In genomic region chr17:84644292-84645050, GRCm38 (mm10) we compare ENCODE assay signal across 20 mouse cellular contexts. TPM values are rescaled to one million over a fixed set of nuclear protein-coding genes. Genes with fewer than 3 reads are reported as not detected.
DNase-seq lines count a peak whose midpoint lies in the region; ATAC-seq lines count a peak whose summit lies in the region.
"Had no signal": no experiment of that assay in that cellular context is flagged by ENCODE, and none has a peak within 500 bp of the region (broad histone marks: within the 10 kb centered on the region; RNA-seq: fewer than 3 reads in every experiment).

No protein-coding gene starts in this region.

- H3K4me2 ChIP-seq in hindbrain, embryonic 13.5 days, result no peak overlapping the region
- H3K4me2 ChIP-seq in hindbrain, embryonic 16.5 days (ENCODE audit: low read length), result no peak overlapping the region
- no peak overlapping the region for H3K4me2 ChIP-seq in midbrain, embryonic 12.5 days (replicated peaks)
- H3K4me2 ChIP-seq: forebrain, embryonic 13.5 days; hindbrain, embryonic 14.5 days; limb, embryonic 15.5 days had no signal

- DNase-seq in MEL-GATA-1-ER (ENCODE audit: extremely low read depth, low read depth), result peak; percentile 38
- peak; percentile 32 for DNase-seq in embryo, embryonic 9.5 days (ENCODE audit: extremely low spot score)
- no peak for DNase-seq in right cerebral cortex, adult 2 months (ENCODE audit: low spot score in 2 of 2)
- DNase-seq: cerebellum, adult 11-12 months; gastrocnemius, adult 2 months; kidney, postnatal 14 days; lung, adult 2 months; right cerebral cortex, postnatal 4 days; thymus, postnatal 25 days had no signal

- H3K9me3 ChIP-seq in hindbrain, embryonic 13.5 days, result no peaks in the 10 kb centered on the region
- no peaks in the 10 kb centered on the region for H3K9me3 ChIP-seq in hindbrain, embryonic 16.5 days (ENCODE audit: control insufficient read depth, low read length)
- H3K9me3 ChIP-seq in midbrain, embryonic 12.5 days, result no peaks in the 10 kb centered on the region
- H3K9me3 ChIP-seq: forebrain, embryonic 13.5 days; limb, embryonic 15.5 days had no signal

- no peak overlapping the region for H3K4me3 ChIP-seq in hindbrain, embryonic 13.5 days
- no peak overlapping the region for H3K4me3 ChIP-seq in hindbrain, embryonic 16.5 days (ENCODE audit: low read length)
- no peak overlapping the region for H3K4me3 ChIP-seq in midbrain, embryonic 12.5 days
- H3K4me3 ChIP-seq: forebrain, embryonic 13.5 days; gastrocnemius, adult 2 months; limb, embryonic 15.5 days had no signal

- H3K27me3 ChIP-seq in hindbrain, embryonic 13.5 days, result no peaks in the 10 kb centered on the region
- no peaks in the 10 kb centered on the region for H3K27me3 ChIP-seq in hindbrain, embryonic 16.5 days (replicated peaks; ENCODE audit: control insufficient read depth, insufficient read depth, low read length)
- H3K27me3 ChIP-seq in midbrain, embryonic 12.5 days, result no peaks in the 10 kb centered on the region
- H3K27me3 ChIP-seq: CH12.LX; forebrain, embryonic 13.5 days; limb, embryonic 15.5 days; Patski had no signal

- H3K4me1 ChIP-seq in hindbrain, embryonic 13.5 days (replicated peaks), result no peaks in the 10 kb centered on the region
- H3K4me1 ChIP-seq in hindbrain, embryonic 16.5 days (ENCODE audit: control insufficient read depth, insufficient read depth, low read depth, low read length), result no peaks in the 10 kb centered on the region
- H3K4me1 ChIP-seq in midbrain, embryonic 12.5 days, result peaks cover 21% of the 10 kb centered on the region

- no peak overlapping the region for H3K27ac ChIP-seq in hindbrain, embryonic 13.5 days
- no peak overlapping the region for H3K27ac ChIP-seq in hindbrain, embryonic 16.5 days (ENCODE audit: low read depth, low read length)
- 0 out of 2 replicates have a peak overlapping the region, but pooled peaks have one; percentile 15 for H3K27ac ChIP-seq in midbrain, embryonic 12.5 days (replicated peaks)
- H3K27ac ChIP-seq: forebrain, embryonic 13.5 days; gastrocnemius, adult 2 months; hindbrain, embryonic 14.5 days; limb, embryonic 15.5 days had no signal

- WGBS in hindbrain, embryonic 13.5 days, result 64% methylated on average over 16 of the region's 16 CpGs
- WGBS in hindbrain, embryonic 16.5 days, result 67% methylated on average over 16 of the region's 16 CpGs
- WGBS in midbrain, embryonic 12.5 days, result 48% methylated on average over 16 of the region's 16 CpGs

- ATAC-seq in hindbrain, embryonic 13.5 days (ENCODE audit: low FRiP score), result no peak
- ATAC-seq in hindbrain, embryonic 16.5 days, result no peak
- ATAC-seq in midbrain, embryonic 12.5 days (ENCODE audit: low FRiP score, low read depth), result 0 out of 2 replicates have a peak, but pooled peaks have one; percentile 30
- ATAC-seq in megakaryocyte, adult 5-6 weeks (ENCODE audit: poor library complexity, severe bottlenecking), result no peak
- ATAC-seq: forebrain, embryonic 13.5 days; Patski had no signal

- H3K9ac ChIP-seq in hindbrain, embryonic 13.5 days, result peak overlapping the region; percentile 29; the same call in 1 of the 2 replicates
- H3K9ac ChIP-seq in hindbrain, embryonic 16.5 days (ENCODE audit: low read depth, low read length), result no peak overlapping the region
- no peak overlapping the region for H3K9ac ChIP-seq in midbrain, embryonic 12.5 days (replicated peaks)
- H3K9ac ChIP-seq: forebrain, embryonic 13.5 days; hindbrain, embryonic 14.5 days; limb, embryonic 15.5 days had no signal

- no peaks in the 10 kb centered on the region for H3K36me3 ChIP-seq in hindbrain, embryonic 13.5 days
- no peaks in the 10 kb centered on the region for H3K36me3 ChIP-seq in hindbrain, embryonic 16.5 days (ENCODE audit: control insufficient read depth, insufficient read depth, low read length)
- no peaks in the 10 kb centered on the region for H3K36me3 ChIP-seq in midbrain, embryonic 12.5 days
- H3K36me3 ChIP-seq: limb, embryonic 15.5 days had no signal

RNA-seq across cellular contexts. Expression of gene Dync2li1, which starts 18.2 kb away (rescaled TPM):
- 33.2 and 36.9 TPM in 2 replicates for polyA plus RNA-seq in hindbrain, embryonic 13.5 days (2015; fragmentation: Nextera tagmentation; extraction: Ambion mirVana)
- 39.0 and 40.0 TPM in 2 replicates for polyA plus RNA-seq in hindbrain, embryonic 16.5 days (2015; fragmentation: Nextera tagmentation; extraction: Ambion mirVana)
- polyA plus RNA-seq in midbrain, embryonic 12.5 days (2016; fragmentation: Nextera tagmentation; extraction: Ambion mirVana), result 31.5 and 33.3 TPM in 2 replicates
- 2.6 and 3.3 TPM in 2 replicates for total RNA-seq in megakaryocyte, adult 5-6 weeks (2015)
- 0.88 and 1.1 TPM in 2 replicates for total RNA-seq in megakaryocyte, adult 5-6 weeks (2017)

RNA-seq across cellular contexts. Expression of gene Abcg8, which starts 31.6 kb away (rescaled TPM):
- polyA plus RNA-seq in hindbrain, embryonic 13.5 days (2015; fragmentation: Nextera tagmentation; extraction: Ambion mirVana), result 0.13 and 0.19 TPM in 2 replicates
- 0.04 and 0.06 TPM in 2 replicates for polyA plus RNA-seq in hindbrain, embryonic 16.5 days (2015; fragmentation: Nextera tagmentation; extraction: Ambion mirVana)
- polyA plus RNA-seq in midbrain, embryonic 12.5 days (2016; fragmentation: Nextera tagmentation; extraction: Ambion mirVana), result 0.08 TPM in 1 of 2 replicates, not detected in the other
- not detected in 2 replicates for total RNA-seq in megakaryocyte, adult 5-6 weeks (2015)
- not detected in 2 replicates for total RNA-seq in megakaryocyte, adult 5-6 weeks (2017)
- total RNA-seq: gastrocnemius, adult 2 months; layer of hippocampus, postnatal 14 days; megakaryocyte progenitor cell, adult 5-6 weeks had no signal

RNA-seq across cellular contexts. Expression of gene Abcg5, which starts 38.3 kb away (rescaled TPM):
- polyA plus RNA-seq in hindbrain, embryonic 13.5 days (2015; fragmentation: Nextera tagmentation; extraction: Ambion mirVana), result 3.2 and 7.7 TPM in 2 replicates
- polyA plus RNA-seq in hindbrain, embryonic 16.5 days (2015; fragmentation: Nextera tagmentation; extraction: Ambion mirVana), result 1.8 and 2.3 TPM in 2 replicates
- 1.2 and 4.4 TPM in 2 replicates for polyA plus RNA-seq in midbrain, embryonic 12.5 days (2016; fragmentation: Nextera tagmentation; extraction: Ambion mirVana)
- total RNA-seq in megakaryocyte, adult 5-6 weeks (2015), result not detected in 2 replicates
- 0.16 TPM in 1 of 2 replicates, not detected in the other for total RNA-seq in megakaryocyte, adult 5-6 weeks (2017)
- total RNA-seq: CH12.LX; gastrocnemius, adult 2 months; layer of hippocampus, postnatal 14 days; megakaryocyte progenitor cell, adult 5-6 weeks had no signal
- polyA plus RNA-seq: Patski had no signal

Comparison
In these comparisons a context has a peak if more than half of its experiments do, and no peak if none do; other contexts are left out.
1. DNase-seq: peak in MEL-GATA-1-ER (single experiment) and embryo, embryonic 9.5 days (single experiment); none in right cerebral cortex, adult 2 months (0 of 2).